Mouse (Mus musculus): ENCODE measurements at regions not wholly inside any gene's neighbourhood (a gene's known extent, or its start where the extent isn't known, plus 50 kb on each side); places are given as distances from the start of the nearest gene placed in this dataset.
A peak's percentile ranks its signal among the peaks of the same experiment; 100 is the strongest.

DNA sequence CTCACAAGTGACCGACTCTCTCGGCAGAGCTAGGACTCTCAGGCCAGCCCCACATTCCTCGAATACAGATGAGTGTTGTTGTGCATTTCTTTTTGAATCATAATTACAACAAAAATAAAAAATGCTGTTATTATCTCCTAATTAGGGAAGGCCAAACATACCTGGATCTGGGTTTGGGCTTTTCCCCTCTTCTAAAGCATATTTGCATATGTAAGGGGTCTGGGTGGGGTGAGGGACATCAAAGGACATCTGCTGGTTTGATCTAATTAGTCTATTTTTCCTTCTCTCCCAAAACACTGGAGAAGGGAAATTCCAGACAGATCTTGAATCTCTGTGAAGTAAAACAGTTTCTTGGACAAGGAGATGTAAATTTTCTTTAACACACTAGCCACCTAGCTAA is 85.3 kb downstream of the Tfap2a start:
- no peak for TF ChIP-seq CTCF (conservative IDR thresholded peaks at IDR 0.05)
- Histone ChIP-seq H3K4me3 (no peak overlapping the region), H3K27ac (no peak overlapping the region)
- no peak for DNase-seq (ENCODE audit: low spot score in 2 of 2)

DNA sequence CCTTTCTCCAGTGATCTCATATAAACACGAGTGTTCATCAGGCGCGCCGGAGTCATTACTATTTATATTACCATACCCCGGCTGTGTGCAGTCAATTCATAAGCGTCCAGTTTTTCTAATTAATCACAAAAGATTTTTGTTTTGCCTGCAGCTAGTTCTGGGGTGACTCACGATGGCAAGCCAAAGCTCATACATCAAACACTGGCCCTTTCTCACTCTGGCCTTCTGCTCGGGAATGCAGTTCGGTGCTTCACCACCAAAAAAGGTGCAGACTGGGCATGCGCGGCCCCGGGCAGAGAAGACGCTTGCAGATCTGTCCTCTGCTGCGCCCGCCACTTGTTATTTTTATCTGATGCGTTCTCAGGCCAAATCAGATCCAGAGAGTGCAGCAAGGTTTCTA is 87.1 kb downstream of the Tfap2a start:
- H3K27ac ChIP-seq, result peak overlapping the region; percentile 80
- TF ChIP-seq CTCF (conservative IDR thresholded peaks at IDR 0.05), result peak; percentile 79
- peak overlapping the region; percentile 41 for H3K4me3 ChIP-seq
- peak; percentile 86 to 90 for DNase-seq (ENCODE audit: low spot score in 2 of 2)

DNA sequence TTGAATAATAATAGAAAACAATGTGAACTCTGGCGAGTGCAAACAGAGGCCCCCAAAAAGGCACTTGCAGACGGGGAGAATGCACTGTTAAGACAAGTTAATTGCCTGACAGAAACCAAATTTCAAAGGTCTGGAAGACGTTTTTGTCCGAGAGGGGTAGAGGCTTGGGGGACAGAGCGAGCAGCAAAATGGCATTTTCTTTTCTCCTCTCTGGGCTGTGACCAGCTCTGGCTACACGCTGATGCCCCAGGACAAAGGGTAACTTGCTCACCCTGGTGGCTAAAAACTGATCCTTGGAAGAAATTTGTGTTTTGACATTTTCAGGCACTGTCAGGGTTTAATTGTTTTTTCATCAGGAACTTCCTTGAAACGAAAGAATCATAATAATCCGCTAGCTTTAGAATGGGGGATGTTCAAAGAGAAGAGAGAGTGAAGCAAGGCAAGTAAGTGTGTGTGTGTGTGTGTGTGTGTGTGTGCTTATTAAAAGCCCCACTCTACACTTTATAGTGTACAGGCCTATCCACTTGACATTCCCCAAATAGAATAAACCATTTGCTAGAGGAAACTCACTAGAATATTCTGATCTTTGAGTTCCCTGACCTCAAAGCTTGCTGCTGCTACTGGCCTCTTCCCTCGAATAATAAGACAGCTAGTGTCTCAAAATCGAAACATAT is 88.0 kb downstream of the Tfap2a start:
- 0 out of 2 replicates have a peak, but pooled peaks have one; percentile 5 for TF ChIP-seq CTCF (conservative IDR thresholded peaks at IDR 0.05)
- Histone ChIP-seq H3K27ac (peak overlapping the region; percentile 80; the same call in 1 of the 2 replicates), H3K4me3 (no peak overlapping the region)
- no peak for DNase-seq (ENCODE audit: low spot score in 2 of 2)

GRCm38 (mm10) chr13:40649096-40650035 is 88.8 kb downstream of the Tfap2a start:
- no peak for DNase-seq (ENCODE audit: low spot score in 2 of 2)
- no peak for TF ChIP-seq CTCF (conservative IDR thresholded peaks at IDR 0.05)
- H3K4me3 ChIP-seq, result no peak overlapping the region
- no peak overlapping the region for H3K27ac ChIP-seq

- H3K4me3 ChIP-seq, result no peak overlapping the region
- no peak for DNase-seq (ENCODE audit: low spot score in 2 of 2)
- no peak overlapping the region for H3K27ac ChIP-seq
- no peak for TF ChIP-seq CTCF (conservative IDR thresholded peaks at IDR 0.05)
Measured at GRCm38 (mm10) chr13:40646131-40646530, 92.0 kb downstream of the Tfap2a start.

DNA sequence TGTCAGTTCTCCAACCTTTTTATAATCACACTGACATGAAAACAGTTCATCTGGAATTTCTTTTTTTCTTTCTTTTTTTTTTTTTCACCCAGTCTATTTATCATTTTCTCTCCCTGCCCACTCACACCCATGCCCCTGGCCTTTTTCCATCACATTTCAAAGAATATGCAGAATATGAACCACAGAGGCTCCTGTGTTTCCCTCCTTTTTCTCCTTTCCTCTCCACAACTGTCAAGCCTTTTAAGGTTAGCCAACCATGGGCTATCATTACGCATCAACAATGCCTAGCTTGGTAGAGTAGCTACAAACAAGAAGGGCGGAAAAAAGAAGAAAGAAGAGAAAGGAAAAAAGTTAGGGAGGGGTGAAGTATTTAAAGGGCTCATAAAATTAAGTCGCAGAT is 92.5 kb downstream of the Tfap2a start:
- H3K27ac ChIP-seq, result no peak overlapping the region

GRCm38 (mm10) chr13:40642931-40643330 is 95.2 kb downstream of the Tfap2a start:
- TF ChIP-seq CTCF (conservative IDR thresholded peaks at IDR 0.05), result no peak
- no peak for DNase-seq (ENCODE audit: low spot score in 2 of 2)
- no peak overlapping the region for H3K27ac ChIP-seq
- no peak overlapping the region for H3K4me3 ChIP-seq

More for the DNA sequence above, 92.5 kb downstream of the Tfap2a start:
- TF ChIP-seq CTCF (conservative IDR thresholded peaks at IDR 0.05), result no peak
- DNase-seq (ENCODE audit: low spot score in 2 of 2), result no peak
- H3K4me3 ChIP-seq, result no peak overlapping the region

DNA sequence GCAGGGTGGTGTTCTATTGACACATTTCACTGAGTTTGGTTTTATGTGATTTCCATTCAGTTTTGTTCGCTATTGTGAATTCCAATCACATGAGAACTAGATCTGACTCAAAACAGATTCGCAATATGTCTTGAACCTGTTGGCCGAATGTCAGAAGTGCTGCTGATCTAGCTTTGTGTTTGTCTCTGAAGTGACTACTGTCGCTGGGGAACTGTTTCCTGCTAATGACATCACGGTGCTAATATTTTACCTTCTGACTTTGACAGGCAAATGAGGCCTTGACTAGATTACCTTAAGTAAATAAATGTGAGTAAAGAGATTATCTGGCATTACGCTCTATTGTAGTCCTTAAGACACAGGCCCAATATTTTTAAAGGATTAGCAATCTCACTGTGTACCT is 100.9 kb downstream of the Tfap2a start:
- no peak for TF ChIP-seq CTCF (conservative IDR thresholded peaks at IDR 0.05)
- H3K27ac ChIP-seq, result no peak overlapping the region
- no peak overlapping the region for H3K4me3 ChIP-seq
- no peak for DNase-seq (ENCODE audit: low spot score in 2 of 2)

DNA sequence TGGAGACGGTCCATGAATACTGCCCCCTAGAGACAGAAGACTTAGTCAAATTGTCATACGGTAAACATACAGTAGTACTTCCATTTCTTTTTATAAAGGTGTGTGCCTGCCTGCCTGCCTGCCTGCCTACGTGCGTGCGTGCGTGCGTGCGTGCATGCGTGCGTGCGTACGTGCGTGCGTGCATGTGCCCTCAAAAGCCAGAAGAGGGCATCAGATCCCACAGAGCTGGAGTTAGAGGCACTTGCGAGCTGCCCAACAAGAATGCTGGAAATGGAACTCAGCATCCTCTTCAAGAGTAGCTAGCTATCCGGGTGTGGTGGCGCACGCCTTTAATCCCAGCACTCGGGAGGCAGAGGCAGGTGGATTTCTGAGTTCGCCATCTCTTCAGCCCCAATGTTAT is 120.3 kb downstream of the Tfap2a start:
- no peak overlapping the region for H3K27ac ChIP-seq
- H3K4me3 ChIP-seq, result no peak overlapping the region

GRCm38 (mm10) chr13:40608526-40608925 is 129.7 kb downstream of the Tfap2a start:
- DNase-seq (ENCODE audit: low spot score in 2 of 2), result no peak
- TF ChIP-seq CTCF (conservative IDR thresholded peaks at IDR 0.05), result no peak
- Histone ChIP-seq H3K4me3 (no peak overlapping the region), H3K27ac (no peak overlapping the region)

More for the DNA sequence above, 120.3 kb downstream of the Tfap2a start:
- TF ChIP-seq CTCF (conservative IDR thresholded peaks at IDR 0.05), result no peak; the same call in none of the 2 replicates
- DNase-seq (ENCODE audit: low spot score in 2 of 2), result no peak

DNA sequence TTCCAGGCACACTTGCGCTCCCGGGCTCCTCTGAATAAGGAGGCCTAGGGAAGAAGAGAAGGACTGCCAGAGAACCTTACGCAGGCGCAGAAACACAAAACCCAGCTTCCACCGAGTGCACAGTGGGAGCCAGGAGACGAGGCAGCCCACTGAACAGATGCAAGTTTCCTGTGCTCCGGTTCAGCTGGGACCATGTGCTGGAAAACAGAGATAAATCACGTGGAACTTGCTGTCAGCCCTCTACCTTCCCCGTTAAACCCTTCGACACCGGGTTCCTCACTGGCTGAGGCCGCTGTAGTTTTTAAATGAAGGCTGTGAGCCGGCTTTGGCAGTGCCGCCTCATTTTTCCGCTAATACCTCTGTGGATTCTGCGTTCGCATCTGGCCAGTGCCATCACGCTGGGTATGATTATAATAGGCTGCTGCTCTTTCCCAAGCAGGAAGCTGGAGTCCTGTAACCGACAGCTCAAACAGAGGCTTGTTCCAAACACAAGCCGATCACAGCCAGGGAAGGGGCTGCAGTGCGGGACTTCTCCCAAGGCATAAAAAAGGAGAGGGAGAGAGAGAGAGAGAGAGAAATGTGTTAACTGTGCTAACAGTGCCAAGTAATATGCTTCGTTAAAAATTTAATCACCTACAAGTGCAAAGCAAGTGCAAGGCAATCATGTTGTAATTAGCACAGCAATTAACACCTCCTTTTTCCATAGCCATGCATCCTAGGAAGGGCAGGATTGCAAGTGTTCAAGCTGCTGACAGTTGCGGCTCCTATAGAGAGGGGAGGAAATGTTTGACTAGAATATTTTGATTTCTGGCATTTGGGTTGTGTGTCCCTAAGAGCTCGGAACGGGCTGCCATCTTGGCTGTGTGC is 131.5 kb downstream of the Tfap2a start:
- TF ChIP-seq CTCF (conservative IDR thresholded peaks at IDR 0.05), result no peak
- Histone ChIP-seq H3K4me3 (peak overlapping the region; percentile 42), H3K27ac (peak overlapping the region; percentile 9; the same call in 1 of the 2 replicates)
- peak; percentile 37 to 49 for DNase-seq (ENCODE audit: low spot score in 2 of 2)

DNA sequence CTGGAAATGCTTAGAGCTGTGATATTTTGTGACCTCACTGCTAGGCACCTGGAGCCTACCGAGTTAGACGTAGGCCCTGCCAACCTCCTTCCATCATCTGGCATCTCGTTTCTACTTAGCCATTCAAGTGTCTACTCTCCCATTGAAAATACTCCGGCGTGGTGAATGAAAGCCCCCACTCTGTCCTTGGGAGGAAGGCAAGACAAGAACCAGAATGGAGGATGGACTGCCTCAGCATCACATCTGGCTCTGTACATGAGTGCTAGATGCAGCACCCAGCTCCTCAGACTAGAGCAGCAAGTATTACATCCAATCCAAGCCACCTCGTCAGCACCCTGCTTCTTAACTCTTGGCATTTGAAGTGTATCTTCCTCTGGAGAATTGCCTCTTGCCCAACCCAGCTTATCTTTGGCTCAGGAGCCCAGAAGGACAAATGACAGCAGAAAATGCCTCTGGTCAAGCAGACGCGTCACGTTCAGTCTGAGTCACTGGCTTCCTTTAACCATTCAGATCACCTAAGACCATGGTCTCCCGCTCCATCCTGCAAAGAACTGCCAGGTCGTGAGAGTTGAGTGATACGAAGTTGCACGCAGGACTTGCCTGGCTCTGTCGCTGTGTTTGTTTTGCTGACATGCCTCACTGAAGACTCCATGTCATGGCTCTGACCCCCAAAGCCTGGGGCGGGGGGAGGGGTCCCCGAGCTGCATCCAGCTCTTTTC is 132.3 kb downstream of the Tfap2a start:
- peak overlapping the region; percentile 42 for H3K4me3 ChIP-seq
- H3K27ac ChIP-seq, result 0 out of 2 replicates have a peak overlapping the region, but pooled peaks have one; percentile 9
- no peak for DNase-seq (ENCODE audit: low spot score in 2 of 2)
- TF ChIP-seq CTCF (conservative IDR thresholded peaks at IDR 0.05), result no peak
